In genomic region chrX:140525604-140526252, GRCm38 (mm10) we compare ENCODE assay signal across 21 mouse cellular contexts.
DNase-seq lines count a peak whose midpoint lies in the region; ATAC-seq and TF ChIP-seq lines count a peak whose summit lies in the region.
"Had no signal": no experiment of that assay in that cellular context is flagged by ENCODE, and none has a peak within 500 bp of the region (broad histone marks: within the 10 kb centered on the region; RNA-seq: fewer than 3 reads in every experiment).

No protein-coding gene starts in this region.

- 79% methylated on average over 7 of the region's 7 CpGs for WGBS in intestine, postnatal 0 days
- 88% methylated on average over 7 of the region's 7 CpGs for WGBS in intestine, embryonic 15.5 days
- 34% methylated on average over 7 of the region's 7 CpGs for WGBS in liver, adult 2 months
- 78% methylated on average over 7 of the region's 7 CpGs for WGBS in liver, embryonic 11.5 days
- WGBS in liver, postnatal 0 days (ENCODE audit: insufficient replicate concordance), result 58% methylated on average over 7 of the region's 7 CpGs
- 71% methylated on average over 7 of the region's 7 CpGs for WGBS in liver, embryonic 12.5 days (ENCODE audit: insufficient replicate concordance)

- H3K4me1 ChIP-seq in intestine, postnatal 0 days (replicated peaks; ENCODE audit: control insufficient read depth, insufficient read depth, low read length), result 0 out of 2 replicates have a peak, but pooled peaks cover 2% of the 10 kb centered on the region
- H3K4me1 ChIP-seq in intestine, embryonic 15.5 days (replicated peaks), result no peaks in the 10 kb centered on the region
- H3K4me1 ChIP-seq in liver, adult 2 months (ENCODE audit: control insufficient read depth, insufficient read depth, low read length), result peaks cover 17% of the 10 kb centered on the region
- no peaks in the 10 kb centered on the region; the same call in 1 of the 2 replicates for H3K4me1 ChIP-seq in liver, embryonic 11.5 days (replicated peaks; ENCODE audit: control insufficient read depth, insufficient read depth, low read length)
- peaks cover 11% of the 10 kb centered on the region for H3K4me1 ChIP-seq in liver, postnatal 0 days (ENCODE audit: insufficient read depth)
- H3K4me1 ChIP-seq in liver, embryonic 12.5 days, result peaks cover 15% of the 10 kb centered on the region; the same call in 1 of the 2 replicates

- H3K36me3 ChIP-seq in intestine, postnatal 0 days (ENCODE audit: control insufficient read depth, insufficient read depth), result no peaks in the 10 kb centered on the region
- no peaks in the 10 kb centered on the region for H3K36me3 ChIP-seq in intestine, embryonic 15.5 days
- H3K36me3 ChIP-seq in liver, adult 2 months (ENCODE audit: control insufficient read depth, insufficient read depth, low read length), result no peaks in the 10 kb centered on the region
- no peaks in the 10 kb centered on the region for H3K36me3 ChIP-seq in liver, embryonic 11.5 days (ENCODE audit: control insufficient read depth, insufficient read depth, low read length)
- no peaks in the 10 kb centered on the region for H3K36me3 ChIP-seq in liver, postnatal 0 days (replicated peaks; ENCODE audit: insufficient read depth, low read length)
- H3K36me3 ChIP-seq in liver, embryonic 12.5 days, result no peaks in the 10 kb centered on the region
- H3K36me3 ChIP-seq: G1E had no signal

- peak; percentile 75 for ATAC-seq in intestine, postnatal 0 days
- ATAC-seq in intestine, embryonic 15.5 days, result no peak
- ATAC-seq in liver, embryonic 11.5 days (replicated peaks; ENCODE audit: low FRiP score), result no peak
- ATAC-seq in liver, postnatal 0 days, result peak; percentile 75
- ATAC-seq in liver, embryonic 12.5 days, result no peak
- ATAC-seq: activated CD4-positive, CD25-positive, alpha-beta regulatory T cell, adult 4 months; CD4-positive, CD25-positive, alpha-beta regulatory T cell, adult 4 months; Patski had no signal

- no peaks in the 10 kb centered on the region for H3K9me3 ChIP-seq in intestine, postnatal 0 days (ENCODE audit: control insufficient read depth)
- no peaks in the 10 kb centered on the region for H3K9me3 ChIP-seq in intestine, embryonic 15.5 days
- H3K9me3 ChIP-seq in liver, embryonic 11.5 days (ENCODE audit: control insufficient read depth, low read length), result no peaks in the 10 kb centered on the region
- no peaks in the 10 kb centered on the region for H3K9me3 ChIP-seq in liver, postnatal 0 days (ENCODE audit: low read length)
- no peaks in the 10 kb centered on the region for H3K9me3 ChIP-seq in liver, embryonic 12.5 days (replicated peaks)
- H3K9me3 ChIP-seq: G1E had no signal

- peak; percentile 91 for DNase-seq in liver, adult 2 months (ENCODE audit: extremely low read depth, low read depth, low spot score)
- no peak for DNase-seq in liver, embryonic 11.5 days (ENCODE audit: low spot score)
- no peak for DNase-seq in liver, postnatal 0 days
- DNase-seq: adrenal gland, adult 2 months; adrenal gland, adult 8-10 months; adrenal gland, postnatal 10 days; adrenal gland, postnatal 14 days; adrenal gland, postnatal 25 days; adrenal gland, postnatal 36 days; B cell, adult 2 months; cerebellum, adult 11 months; cerebellum, adult 11-12 months; cerebellum, adult 18-20 months had no signal

- TF ChIP-seq CTCF in intestine, postnatal 0 days (IDR thresholded peaks at IDR 0.05; ENCODE audit: low read depth), result no peak
- TF ChIP-seq CTCF in liver, adult 2 months (IDR thresholded peaks at IDR 0.05; ENCODE audit: low read depth, low read length), result no peak
- TF ChIP-seq CTCF in liver, postnatal 0 days (IDR thresholded peaks at IDR 0.05; ENCODE audit: low read depth), result no peak

- no peak overlapping the region; the same call in 1 of the 2 replicates for H3K27ac ChIP-seq in intestine, postnatal 0 days (ENCODE audit: low read depth, low read length)
- H3K27ac ChIP-seq in intestine, embryonic 15.5 days, result no peak overlapping the region
- H3K27ac ChIP-seq in liver, adult 2 months (replicated peaks; ENCODE audit: insufficient read depth, low read depth, low read length), result peak overlapping the region; percentile 63
- H3K27ac ChIP-seq in liver, embryonic 11.5 days (ENCODE audit: low read depth, low read length), result no peak overlapping the region
- H3K27ac ChIP-seq in liver, postnatal 0 days (ENCODE audit: low read depth), result peak overlapping the region; percentile 51
- H3K27ac ChIP-seq in liver, embryonic 12.5 days, result no peak overlapping the region

- no peak for TF ChIP-seq EP300 in liver, postnatal 0 days (IDR thresholded peaks at IDR 0.05; ENCODE audit: low read depth)

- no peak overlapping the region for H3K4me2 ChIP-seq in intestine, postnatal 0 days (replicated peaks; ENCODE audit: low read depth)
- H3K4me2 ChIP-seq in intestine, embryonic 15.5 days (replicated peaks), result no peak overlapping the region
- H3K4me2 ChIP-seq in liver, embryonic 11.5 days, result no peak overlapping the region
- no peak overlapping the region for H3K4me2 ChIP-seq in liver, postnatal 0 days (ENCODE audit: low read depth, low read length)
- no peak overlapping the region for H3K4me2 ChIP-seq in liver, embryonic 12.5 days

- no peak for TF ChIP-seq POLR2A in liver, adult 2 months (IDR thresholded peaks at IDR 0.05; ENCODE audit: extremely low read depth, insufficient read depth, low read length)

- H3K4me3 ChIP-seq in intestine, postnatal 0 days (ENCODE audit: low read depth, low read length), result no peak overlapping the region
- no peak overlapping the region for H3K4me3 ChIP-seq in intestine, embryonic 15.5 days (replicated peaks)
- no peak overlapping the region for H3K4me3 ChIP-seq in liver, adult 2 months (ENCODE audit: insufficient read depth, low read depth, low read length)
- H3K4me3 ChIP-seq in liver, embryonic 11.5 days (ENCODE audit: low read depth, low read length), result no peak overlapping the region
- H3K4me3 ChIP-seq in liver, postnatal 0 days (ENCODE audit: low read depth, low read length), result no peak overlapping the region
- no peak overlapping the region for H3K4me3 ChIP-seq in liver, embryonic 12.5 days

- no peak overlapping the region for H3K9ac ChIP-seq in intestine, postnatal 0 days (ENCODE audit: low read depth, low read length)
- no peak overlapping the region for H3K9ac ChIP-seq in intestine, embryonic 15.5 days
- no peak overlapping the region for H3K9ac ChIP-seq in liver, adult 2 months (ENCODE audit: low read depth, low read length)
- no peak overlapping the region for H3K9ac ChIP-seq in liver, embryonic 11.5 days (ENCODE audit: low read depth, low read length)
- H3K9ac ChIP-seq in liver, postnatal 0 days (replicated peaks), result no peak overlapping the region
- no peak overlapping the region for H3K9ac ChIP-seq in liver, embryonic 12.5 days

- no peaks in the 10 kb centered on the region for H3K79me2 ChIP-seq in liver, adult 2 months (ENCODE audit: control insufficient read depth, insufficient read depth, low read length)

- H3K27me3 ChIP-seq in intestine, postnatal 0 days (replicated peaks; ENCODE audit: control insufficient read depth, insufficient read depth, low read length), result no peaks in the 10 kb centered on the region
- 0 out of 2 replicates have a peak, but pooled peaks cover 8% of the 10 kb centered on the region for H3K27me3 ChIP-seq in intestine, embryonic 15.5 days (replicated peaks)
- no peaks in the 10 kb centered on the region for H3K27me3 ChIP-seq in liver, adult 2 months (ENCODE audit: control insufficient read depth, insufficient read depth, low read length)
- peaks cover 4% of the 10 kb centered on the region for H3K27me3 ChIP-seq in liver, embryonic 11.5 days (replicated peaks; ENCODE audit: control insufficient read depth, insufficient read depth, low read length)
- no peaks in the 10 kb centered on the region for H3K27me3 ChIP-seq in liver, postnatal 0 days (ENCODE audit: insufficient read depth, low read length)
- H3K27me3 ChIP-seq in liver, embryonic 12.5 days (replicated peaks), result 0 out of 2 replicates have a peak, but pooled peaks cover 10% of the 10 kb centered on the region
- H3K27me3 ChIP-seq: CH12.LX had no signal

Comparison
In these comparisons a context has a peak if more than half of its experiments do, and no peak if none do; other contexts are left out.
1. ATAC-seq: peak in intestine, postnatal 0 days (single experiment) and liver, postnatal 0 days (single experiment); none in intestine, embryonic 15.5 days (single experiment), liver, embryonic 11.5 days (single experiment) and liver, embryonic 12.5 days (single experiment).
2. H3K27ac ChIP-seq: peak in liver, adult 2 months (single experiment) and liver, postnatal 0 days (single experiment); none in intestine, postnatal 0 days (single experiment), intestine, embryonic 15.5 days (single experiment), liver, embryonic 11.5 days (single experiment) and liver, embryonic 12.5 days (single experiment).